Mouse (Mus musculus): Measurements from ENCODE around the gene Btbd9. TPM values are rescaled to one million over a fixed set of nuclear protein-coding genes. Genes with fewer than 3 reads are reported as not detected.

Btbd9 gene
- polyA plus RNA-seq, 1 experiment from 2014 or later = 76.1 TPM

DNA sequence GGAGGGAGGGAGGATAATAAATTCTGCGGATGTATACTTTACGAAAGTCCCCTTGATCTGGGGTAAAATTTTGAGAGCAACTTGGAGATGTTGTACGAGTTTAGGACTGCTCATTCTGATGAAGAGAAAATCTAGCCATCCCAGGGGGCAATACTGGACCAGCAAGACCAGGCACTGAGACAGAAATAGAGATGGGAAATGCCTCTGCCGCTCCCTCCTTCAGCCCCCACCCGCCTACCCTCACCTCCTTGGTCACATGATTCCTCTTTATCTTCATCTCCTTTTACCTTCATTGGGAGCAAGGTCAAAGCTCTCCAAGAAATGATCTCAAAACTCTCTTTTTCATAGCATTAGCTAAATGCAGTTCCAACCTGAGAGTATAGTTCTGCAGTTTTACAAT, 88.6 kb downstream of the Btbd9 start:
- H3K27me3 ChIP-seq = no peaks in the 10 kb centered on the region
- peaks cover 16% of the 10 kb centered on the region; the same call in 1 of the 2 replicates for H3K36me3 ChIP-seq
- WGBS = 89% methylated on average over 5 of the region's 5 CpGs
- H3K27ac ChIP-seq = no peak overlapping the region
- H3K4me1 ChIP-seq = no peaks in the 10 kb centered on the region
- no peaks in the 10 kb centered on the region for H3K9me3 ChIP-seq
- no peak overlapping the region for H3K9ac ChIP-seq
- no peak for ATAC-seq (ENCODE audit: low FRiP score, low read depth)
- no peak overlapping the region for H3K4me3 ChIP-seq
- H3K4me2 ChIP-seq (replicated peaks) = no peak overlapping the region

DNA sequence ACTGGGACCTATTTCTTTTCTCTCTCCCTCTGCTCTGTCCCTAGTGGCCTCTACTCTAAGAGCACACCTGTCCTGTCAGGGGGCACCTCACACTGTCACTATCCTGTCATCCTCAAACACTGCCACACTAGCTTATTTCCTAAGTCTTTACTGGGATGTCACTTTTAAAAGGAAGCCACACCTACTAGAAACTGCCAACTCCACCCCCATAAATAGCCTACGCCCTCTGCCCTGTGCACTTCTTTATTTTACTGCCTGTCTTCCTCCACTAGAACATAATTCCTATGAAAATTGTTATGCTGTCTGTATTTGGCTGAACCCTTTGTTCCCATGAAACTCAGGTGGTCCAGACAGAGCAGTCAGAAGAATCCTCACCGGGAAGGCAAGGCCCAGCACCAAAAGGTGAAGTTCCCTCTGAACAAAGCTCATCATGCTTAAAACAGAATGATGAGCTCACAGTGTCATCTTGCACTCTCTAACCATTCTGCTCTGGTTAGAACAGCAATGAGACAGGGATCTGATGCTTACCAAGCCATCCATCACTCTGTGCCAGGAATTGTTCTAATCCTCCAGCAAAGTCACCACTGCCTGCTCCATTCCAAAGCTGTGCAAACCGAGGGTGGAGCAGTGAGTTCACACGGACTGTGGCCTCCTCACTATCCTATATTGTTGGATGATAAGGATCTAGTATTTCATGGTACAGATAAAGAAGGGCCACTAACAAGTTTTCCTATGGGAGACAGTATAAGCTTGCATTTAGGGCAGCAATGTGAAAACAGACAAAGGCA, 91.0 kb downstream of the Btbd9 start:
- 73% methylated on average over 4 of the region's 4 CpGs for WGBS
- Histone ChIP-seq H3K9me3 (no peaks in the 10 kb centered on the region), H3K36me3 (peaks cover 4% of the 10 kb centered on the region; the same call in 1 of the 2 replicates), H3K27me3 (no peaks in the 10 kb centered on the region), H3K4me3 (no peak overlapping the region), H3K9ac (no peak overlapping the region), H3K27ac (no peak overlapping the region), H3K4me2 (replicated peaks) (no peak overlapping the region), H3K4me1 (no peaks in the 10 kb centered on the region)
- ATAC-seq (ENCODE audit: low FRiP score, low read depth) = no peak

DNA sequence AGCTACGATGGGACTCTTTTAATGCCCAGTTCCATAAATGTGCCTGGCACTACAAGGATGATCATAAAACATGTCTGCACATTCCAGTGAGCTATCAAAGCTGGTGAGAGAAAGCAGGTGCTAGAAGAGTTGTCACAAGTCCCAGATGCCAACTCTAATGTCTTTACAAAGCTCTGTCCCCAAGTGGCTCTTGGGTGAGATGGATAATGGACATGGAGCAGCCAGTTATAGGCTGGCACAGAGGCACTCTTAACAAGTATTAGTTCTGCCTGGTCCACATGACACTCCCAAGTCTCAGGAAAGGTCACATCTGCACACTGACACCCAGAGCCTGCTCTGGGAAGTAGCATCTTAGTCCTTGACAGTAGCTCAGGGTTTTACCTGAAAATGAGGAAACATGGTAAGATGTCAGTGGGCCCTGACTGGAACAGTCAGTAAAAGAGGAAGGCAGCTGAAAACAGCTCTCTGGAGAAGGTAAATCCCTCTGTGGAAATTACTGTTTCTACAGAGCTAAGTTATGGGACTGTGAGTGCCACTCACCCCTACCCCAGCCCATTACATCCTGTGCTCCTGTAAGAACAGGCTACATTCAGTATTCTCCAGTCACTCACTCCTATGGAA, 91.7 kb downstream of the Btbd9 start:
- ATAC-seq (ENCODE audit: low FRiP score, low read depth) = no peak
- no peak overlapping the region for H3K27ac ChIP-seq
- no peak overlapping the region for H3K4me3 ChIP-seq
- H3K4me2 ChIP-seq (replicated peaks) = no peak overlapping the region
- H3K9ac ChIP-seq = no peak overlapping the region
- no peaks in the 10 kb centered on the region for H3K4me1 ChIP-seq
- peaks cover 4% of the 10 kb centered on the region; the same call in 1 of the 2 replicates for H3K36me3 ChIP-seq
- 67% methylated on average over 1 of the region's 1 CpGs for WGBS
- no peaks in the 10 kb centered on the region for H3K27me3 ChIP-seq
- H3K9me3 ChIP-seq = no peaks in the 10 kb centered on the region

DNA sequence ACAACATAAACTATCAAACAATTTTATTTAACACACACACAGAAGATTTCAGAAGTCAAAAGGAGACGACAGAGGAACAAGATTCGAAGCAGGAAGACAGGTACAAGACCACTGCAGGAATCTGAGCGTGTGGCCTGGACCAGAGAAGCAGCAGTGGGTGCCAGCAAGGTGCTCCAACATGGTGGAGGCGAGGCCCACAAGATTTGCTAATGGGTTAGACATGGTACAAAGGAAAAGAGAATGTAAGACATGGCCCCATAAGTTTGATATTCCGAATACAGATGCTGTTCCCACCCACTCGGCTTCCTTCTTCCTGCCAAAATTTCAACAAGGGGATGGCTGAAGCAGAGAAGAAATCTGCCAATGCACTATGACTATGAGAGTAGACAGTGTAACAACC, 94.5 kb downstream of the Btbd9 start:
- no peak for ATAC-seq (ENCODE audit: low FRiP score, low read depth)
- no peak overlapping the region for H3K27ac ChIP-seq
- no peak overlapping the region for H3K4me3 ChIP-seq
- H3K4me2 ChIP-seq (replicated peaks) = no peak overlapping the region
- peaks cover 13% of the 10 kb centered on the region; the same call in 1 of the 2 replicates for H3K4me1 ChIP-seq
- H3K9ac ChIP-seq = no peak overlapping the region
- H3K36me3 ChIP-seq = peaks cover 4% of the 10 kb centered on the region; the same call in 1 of the 2 replicates
- no peaks in the 10 kb centered on the region for H3K9me3 ChIP-seq
- no peaks in the 10 kb centered on the region for H3K27me3 ChIP-seq
- 93% methylated on average over 6 of the region's 6 CpGs for WGBS

DNA sequence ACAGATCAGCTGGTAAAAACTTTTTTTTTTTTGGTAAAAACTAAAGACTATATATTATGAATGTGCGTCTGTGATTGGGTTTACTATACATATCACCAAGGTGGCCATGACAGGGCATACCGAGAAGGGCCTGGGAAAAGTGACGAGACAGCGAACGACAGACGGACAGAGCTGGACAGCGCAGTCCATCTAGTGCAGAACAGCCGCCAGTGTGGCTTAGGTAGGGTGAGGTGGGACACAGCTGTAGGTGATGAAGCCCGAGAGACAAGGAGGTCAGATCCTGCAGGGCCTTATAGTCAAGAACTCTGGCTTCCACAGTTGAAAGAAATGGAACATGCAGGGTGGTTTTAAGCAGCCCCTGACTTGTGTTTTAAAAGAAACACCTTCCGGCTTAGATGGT, 94.9 kb downstream of the Btbd9 start:
- no peaks in the 10 kb centered on the region for H3K27me3 ChIP-seq
- H3K4me3 ChIP-seq = no peak overlapping the region
- no peak for ATAC-seq (ENCODE audit: low FRiP score, low read depth)
- H3K36me3 ChIP-seq = peaks cover 4% of the 10 kb centered on the region; the same call in 1 of the 2 replicates
- no peaks in the 10 kb centered on the region for H3K9me3 ChIP-seq
- peaks cover 13% of the 10 kb centered on the region; the same call in 1 of the 2 replicates for H3K4me1 ChIP-seq
- no peak overlapping the region for H3K9ac ChIP-seq
- WGBS = 89% methylated on average over 10 of the region's 10 CpGs
- no peak overlapping the region for H3K4me2 ChIP-seq (replicated peaks)
- H3K27ac ChIP-seq = no peak overlapping the region

DNA sequence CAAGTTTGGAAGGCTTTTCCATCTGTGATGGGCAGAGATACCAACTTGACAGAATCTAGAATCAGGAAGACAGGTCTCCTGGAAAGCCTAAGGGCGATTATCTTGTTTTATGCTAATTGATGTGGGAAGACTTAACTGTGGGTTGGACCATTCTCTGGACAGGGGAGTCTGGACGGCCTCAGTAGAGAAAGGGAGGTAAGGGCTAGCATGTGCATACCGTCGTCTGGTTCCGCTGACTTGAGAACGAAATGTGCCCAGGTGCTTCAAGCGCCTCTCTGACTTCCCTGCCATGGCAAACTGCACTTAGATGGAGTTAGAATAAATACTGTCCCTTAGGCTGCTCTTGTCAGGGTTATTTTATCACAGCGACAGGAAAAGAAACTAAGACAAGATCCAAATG, 95.9 kb downstream of the Btbd9 start:
- H3K27ac ChIP-seq = no peak overlapping the region
- no peak for ATAC-seq (ENCODE audit: low FRiP score, low read depth)
- peaks cover 4% of the 10 kb centered on the region; the same call in 1 of the 2 replicates for H3K36me3 ChIP-seq
- H3K4me1 ChIP-seq = peaks cover 13% of the 10 kb centered on the region; the same call in 1 of the 2 replicates
- no peak overlapping the region for H3K9ac ChIP-seq
- no peak overlapping the region for H3K4me3 ChIP-seq
- H3K9me3 ChIP-seq = no peaks in the 10 kb centered on the region
- H3K4me2 ChIP-seq (replicated peaks) = no peak overlapping the region
- H3K27me3 ChIP-seq = no peaks in the 10 kb centered on the region
- 88% methylated on average over 8 of the region's 8 CpGs for WGBS

DNA sequence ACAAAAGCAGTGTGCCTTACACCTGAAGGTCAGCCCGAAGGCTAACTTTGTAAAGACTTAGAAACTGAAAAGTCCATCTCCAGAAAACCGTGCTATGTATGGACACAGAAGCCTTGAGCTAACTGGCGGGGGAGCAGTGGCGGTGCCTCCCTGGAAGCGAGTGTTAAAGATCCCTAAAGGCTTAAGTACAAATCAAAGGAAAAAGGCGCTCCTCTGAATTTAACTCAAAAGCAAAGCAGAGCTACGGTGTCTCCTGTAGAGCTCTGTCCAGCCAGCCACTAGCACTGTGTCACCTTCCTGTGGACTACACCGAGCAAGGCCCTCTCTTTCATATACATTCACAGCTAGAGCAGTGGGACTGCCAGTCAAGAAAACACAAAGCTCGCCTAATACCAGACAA, 98.1 kb downstream of the Btbd9 start:
- H3K4me3 ChIP-seq = no peak overlapping the region
- ATAC-seq (ENCODE audit: low FRiP score, low read depth) = no peak
- H3K36me3 ChIP-seq = no peaks in the 10 kb centered on the region
- H3K27me3 ChIP-seq = no peaks in the 10 kb centered on the region
- no peaks in the 10 kb centered on the region for H3K9me3 ChIP-seq
- H3K4me2 ChIP-seq (replicated peaks) = no peak overlapping the region
- H3K4me1 ChIP-seq = peaks cover 13% of the 10 kb centered on the region; the same call in 1 of the 2 replicates
- 72% methylated on average over 9 of the region's 9 CpGs for WGBS
- no peak overlapping the region for H3K9ac ChIP-seq
- H3K27ac ChIP-seq = no peak overlapping the region

DNA sequence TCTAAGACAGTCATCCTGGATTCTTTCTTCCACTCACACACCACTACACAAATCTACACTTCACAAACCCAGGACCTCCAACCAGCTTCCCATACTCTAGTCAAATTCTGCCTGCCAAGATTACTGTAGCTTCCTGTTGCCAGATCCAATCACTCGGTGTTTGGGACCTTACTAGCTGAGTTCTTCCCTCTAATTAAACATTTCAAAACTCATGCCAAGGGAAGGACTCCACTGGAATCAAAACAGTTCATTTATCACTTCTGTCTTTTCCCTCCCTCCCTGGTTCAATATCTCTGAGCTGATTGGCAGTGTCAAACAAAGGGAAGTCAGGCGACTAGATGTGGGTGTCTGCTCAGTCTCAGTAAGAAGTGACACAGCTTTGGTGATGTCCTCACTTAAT, 101.7 kb downstream of the Btbd9 start:
- ATAC-seq (ENCODE audit: low FRiP score, low read depth) = no peak
- Histone ChIP-seq H3K4me3 (no peak overlapping the region), H3K9me3 (no peaks in the 10 kb centered on the region), H3K9ac (no peak overlapping the region), H3K27me3 (no peaks in the 10 kb centered on the region), H3K36me3 (no peaks in the 10 kb centered on the region), H3K4me2 (replicated peaks) (no peak overlapping the region), H3K27ac (no peak overlapping the region), H3K4me1 (peaks cover 28% of the 10 kb centered on the region)
- WGBS = 60% methylated on average over 2 of the region's 2 CpGs

DNA sequence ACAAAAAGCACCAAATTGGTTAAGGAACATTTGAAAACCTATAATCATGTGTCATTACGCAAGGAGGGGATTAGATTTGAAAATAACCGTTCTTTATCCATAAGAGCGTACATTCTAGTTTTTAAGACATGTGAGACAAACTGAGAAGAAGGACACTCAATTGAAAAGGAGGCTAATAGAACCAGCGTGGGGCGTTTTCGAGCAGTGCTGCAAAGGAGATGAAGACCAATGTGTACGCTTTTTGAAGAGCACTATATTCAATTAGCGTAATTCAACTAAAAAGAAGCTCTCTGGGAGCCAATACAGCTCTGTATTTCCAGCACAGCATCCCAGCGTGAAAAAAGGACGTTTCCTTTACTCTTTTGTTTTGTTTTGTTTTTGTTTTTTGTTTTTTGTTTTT, 103.5 kb downstream of the Btbd9 start:
- no peak overlapping the region for H3K9ac ChIP-seq
- WGBS = 91% methylated on average over 10 of the region's 10 CpGs
- H3K4me3 ChIP-seq = no peak overlapping the region
- H3K27ac ChIP-seq = no peak overlapping the region
- H3K9me3 ChIP-seq = no peaks in the 10 kb centered on the region
- ATAC-seq (ENCODE audit: low FRiP score, low read depth) = no peak
- no peaks in the 10 kb centered on the region for H3K27me3 ChIP-seq
- H3K4me1 ChIP-seq = peaks cover 32% of the 10 kb centered on the region
- no peaks in the 10 kb centered on the region for H3K36me3 ChIP-seq
- no peak overlapping the region for H3K4me2 ChIP-seq (replicated peaks)

DNA sequence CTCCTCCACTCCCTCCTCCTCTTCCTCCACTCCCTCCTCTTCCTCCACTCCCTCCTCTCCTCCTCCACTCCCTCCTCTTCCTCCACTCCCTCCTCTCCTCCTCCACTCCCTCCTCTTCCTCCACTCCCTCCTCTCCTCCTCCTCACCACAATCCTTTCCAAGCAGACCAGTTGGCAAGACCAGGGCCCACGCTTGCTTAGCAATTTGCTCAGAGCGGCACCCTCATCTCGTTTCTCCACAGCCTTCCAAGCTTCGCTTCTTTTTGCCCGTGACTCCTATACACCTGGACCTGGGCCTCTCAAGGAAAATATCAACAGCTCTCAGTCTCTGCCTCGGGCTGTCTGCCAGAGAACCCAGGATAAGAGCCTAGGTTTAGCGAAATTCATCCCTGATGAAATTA, 104.8 kb downstream of the Btbd9 start:
- no peak overlapping the region for H3K27ac ChIP-seq
- H3K4me1 ChIP-seq = peaks cover 30% of the 10 kb centered on the region
- H3K4me2 ChIP-seq (replicated peaks) = no peak overlapping the region
- no peak overlapping the region for H3K9ac ChIP-seq
- no peaks in the 10 kb centered on the region for H3K36me3 ChIP-seq
- ATAC-seq (ENCODE audit: low FRiP score, low read depth) = no peak
- H3K9me3 ChIP-seq = no peaks in the 10 kb centered on the region
- no peak overlapping the region for H3K4me3 ChIP-seq
- WGBS = 65% methylated on average over 7 of the region's 7 CpGs
- H3K27me3 ChIP-seq = no peaks in the 10 kb centered on the region

DNA sequence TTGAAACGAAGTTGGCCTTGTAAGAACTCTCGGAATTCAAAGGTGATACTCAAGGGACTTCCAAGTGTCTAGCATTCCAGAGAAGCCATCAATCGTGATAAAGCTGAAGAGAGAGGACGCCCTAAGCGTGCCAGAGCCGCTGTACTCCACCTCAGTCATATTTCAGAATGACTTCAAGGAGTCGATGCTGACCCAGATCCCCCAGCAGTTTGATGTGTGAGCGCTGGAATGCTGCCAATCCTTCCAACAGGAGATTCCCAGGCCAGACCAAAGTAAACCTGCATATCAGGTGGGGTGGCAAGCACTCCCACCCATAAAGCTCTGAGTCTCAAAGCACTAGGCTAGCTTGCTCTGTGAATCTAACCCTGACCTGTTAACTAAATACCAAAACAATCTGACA, 105.5 kb downstream of the Btbd9 start:
- Histone ChIP-seq H3K27me3 (no peaks in the 10 kb centered on the region), H3K36me3 (no peaks in the 10 kb centered on the region), H3K27ac (no peak overlapping the region; the same call in 1 of the 2 replicates), H3K4me1 (peaks cover 30% of the 10 kb centered on the region), H3K9ac (no peak overlapping the region), H3K4me2 (replicated peaks) (no peak overlapping the region), H3K9me3 (no peaks in the 10 kb centered on the region), H3K4me3 (no peak overlapping the region)
- 25% methylated on average over 8 of the region's 8 CpGs for WGBS
- ATAC-seq (ENCODE audit: low FRiP score, low read depth) = no peak

DNA sequence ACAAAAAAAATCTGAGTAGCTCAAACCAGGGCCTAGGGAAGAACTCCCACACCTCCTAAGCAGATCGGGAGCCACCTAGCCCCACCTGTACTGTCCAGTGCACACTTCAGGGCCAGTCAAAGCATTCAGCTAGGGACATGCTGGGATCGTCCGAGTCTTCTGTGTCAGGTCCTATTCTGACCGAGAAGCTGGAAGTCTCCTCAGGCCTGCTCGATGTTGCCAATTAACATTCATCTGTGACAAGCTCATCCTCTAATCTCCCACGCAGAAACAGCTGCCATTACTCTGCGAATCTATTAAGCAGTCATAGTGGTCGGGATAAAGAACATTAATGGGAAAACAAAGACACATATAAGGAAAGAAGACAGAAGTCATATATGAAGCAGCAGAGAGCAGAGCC, 106.0 kb downstream of the Btbd9 start:
- WGBS = 59% methylated on average over 8 of the region's 8 CpGs
- H3K27ac ChIP-seq = no peak overlapping the region
- ATAC-seq (ENCODE audit: low FRiP score, low read depth) = no peak

More for the DNA sequence above, 106.0 kb downstream of the Btbd9 start:
- Histone ChIP-seq H3K9ac (no peak overlapping the region), H3K36me3 (no peaks in the 10 kb centered on the region), H3K4me3 (no peak overlapping the region), H3K9me3 (no peaks in the 10 kb centered on the region), H3K4me1 (peaks cover 30% of the 10 kb centered on the region), H3K4me2 (replicated peaks) (no peak overlapping the region), H3K27me3 (no peaks in the 10 kb centered on the region)

All from limb, embryonic 13.5 days (tissue).